8 mouse cellular contexts compared by ENCODE assay signal in the genomic region with DNA sequence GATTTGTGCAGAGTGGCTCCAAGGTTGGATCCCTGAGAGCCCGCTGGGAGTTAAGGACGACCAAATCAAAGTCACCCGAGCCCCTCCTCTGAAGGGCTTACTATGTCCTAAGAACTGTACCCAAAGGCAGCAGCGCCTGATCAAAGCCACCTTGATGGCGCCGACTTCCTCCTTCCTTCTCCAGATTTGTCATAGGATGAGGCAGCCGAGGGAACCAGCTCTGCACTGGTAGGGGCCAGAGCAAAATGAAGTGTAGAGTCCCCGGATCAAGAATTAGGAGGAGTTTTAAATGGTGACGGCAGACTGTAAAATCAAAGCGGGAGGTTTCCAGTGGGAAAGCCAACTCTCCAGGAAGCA. TPM values are rescaled to one million over a fixed set of nuclear protein-coding genes. Genes with fewer than 3 reads are reported as not detected.
A peak's percentile ranks its signal among the peaks of the same experiment; 100 is the strongest.
DNase-seq lines count a peak whose midpoint lies in the region; ATAC-seq and TF ChIP-seq lines count a peak whose summit lies in the region.

No protein-coding gene starts in this region.

- intact Hi-C loops in heart, postnatal 10 days (cut with DNase I): no loop called here

- DNase-seq in heart, embryonic 10.5 days (ENCODE audit: low spot score): no peak
- no peak for DNase-seq in heart, postnatal 10 days
- peak; percentile 42 for DNase-seq in ovary, postnatal 10 days (ENCODE audit: low spot score)
- DNase-seq in ovary, postnatal 36 days (ENCODE audit: low spot score): no peak
- no peak for DNase-seq in stomach, postnatal 0 days (ENCODE audit: low spot score)
- no peak for DNase-seq in MN1 (ENCODE audit: low spot score)

- H3K27ac ChIP-seq in heart, embryonic 10.5 days: peak overlapping the region; percentile 75
- no peak overlapping the region; the same call in 1 of the 2 replicates for H3K27ac ChIP-seq in limb, embryonic 13.5 days
- no peak overlapping the region for H3K27ac ChIP-seq in stomach, postnatal 0 days (replicated peaks)

- WGBS in heart, embryonic 10.5 days: 14% methylated on average over 10 of the region's 10 CpGs
- WGBS in limb, embryonic 13.5 days: 12% methylated on average over 10 of the region's 10 CpGs
- 20% methylated on average over 10 of the region's 10 CpGs for WGBS in stomach, postnatal 0 days

- no peak for TF ChIP-seq CTCF in stomach, postnatal 0 days (IDR thresholded peaks at IDR 0.05; ENCODE audit: low read depth)

- TF ChIP-seq EP300 in stomach, postnatal 0 days (optimal IDR thresholded peaks at IDR 0.05): no peak

- peak overlapping the region; percentile 45 for H3K4me3 ChIP-seq in heart, embryonic 10.5 days
- H3K4me3 ChIP-seq in limb, embryonic 13.5 days: peak overlapping the region; percentile 32
- peak overlapping the region; percentile 31 for H3K4me3 ChIP-seq in stomach, postnatal 0 days (ENCODE audit: low read depth, low read length)

- peak overlapping the region; percentile 63 for H3K4me2 ChIP-seq in limb, embryonic 13.5 days (replicated peaks)
- H3K4me2 ChIP-seq in stomach, postnatal 0 days (replicated peaks; ENCODE audit: low read depth): peak overlapping the region; percentile 43

- peaks cover 8% of the 10 kb centered on the region; the same call in 1 of the 2 replicates for H3K27me3 ChIP-seq in heart, embryonic 10.5 days (ENCODE audit: insufficient read depth, poor library complexity, severe bottlenecking)
- no peaks in the 10 kb centered on the region for H3K27me3 ChIP-seq in limb, embryonic 13.5 days
- H3K27me3 ChIP-seq in stomach, postnatal 0 days (ENCODE audit: control insufficient read depth, insufficient read depth, low read length): no peaks in the 10 kb centered on the region

- H3K36me3 ChIP-seq in heart, embryonic 10.5 days: no peaks in the 10 kb centered on the region
- H3K36me3 ChIP-seq in limb, embryonic 13.5 days: no peaks in the 10 kb centered on the region
- no peaks in the 10 kb centered on the region for H3K36me3 ChIP-seq in stomach, postnatal 0 days (ENCODE audit: control insufficient read depth, insufficient read depth, low read length)

- peaks cover 6% of the 10 kb centered on the region for H3K9me3 ChIP-seq in heart, embryonic 10.5 days
- peaks cover 6% of the 10 kb centered on the region for H3K9me3 ChIP-seq in limb, embryonic 13.5 days
- H3K9me3 ChIP-seq in stomach, postnatal 0 days (ENCODE audit: control insufficient read depth, low read length): no peaks in the 10 kb centered on the region

- 0 out of 2 replicates have a peak overlapping the region, but pooled peaks have one; percentile 50 for H3K9ac ChIP-seq in limb, embryonic 13.5 days
- no peak overlapping the region for H3K9ac ChIP-seq in stomach, postnatal 0 days (ENCODE audit: low read length)

- peaks cover 21% of the 10 kb centered on the region for H3K4me1 ChIP-seq in heart, embryonic 10.5 days
- peaks cover 20% of the 10 kb centered on the region for H3K4me1 ChIP-seq in limb, embryonic 13.5 days
- H3K4me1 ChIP-seq in stomach, postnatal 0 days (replicated peaks; ENCODE audit: control insufficient read depth, insufficient read depth): no peaks in the 10 kb centered on the region

- ATAC-seq in limb, embryonic 13.5 days (ENCODE audit: low FRiP score, low read depth): 0 out of 2 replicates have a peak, but pooled peaks have one; percentile 28
- no peak; the same call in 1 of the 2 replicates for ATAC-seq in stomach, postnatal 0 days (ENCODE audit: low FRiP score, low TSS enrichment)
- no peak for ATAC-seq in erythroid progenitor cell, adult 5-6 weeks (replicated peaks; ENCODE audit: low FRiP score, poor library complexity, severe bottlenecking)

RNA-seq across cellular contexts. Expression of gene Sox13, which starts 10.6 kb away (rescaled TPM):
- 4.2 and 8.5 TPM in 2 replicates for polyA plus RNA-seq in heart, embryonic 10.5 days (2016; fragmentation: Nextera tagmentation; extraction: Ambion mirVana)
- 10 to 100 TPM; 29.6 to 33.4 TPM for total RNA-seq in heart, postnatal 10 days (2021)
- 3.9 and 4.6 TPM in 2 replicates for polyA plus RNA-seq in limb, embryonic 13.5 days (2015; fragmentation: Nextera tagmentation; extraction: Ambion mirVana)
- polyA plus RNA-seq in stomach, postnatal 0 days (2015; fragmentation: Nextera tagmentation; extraction: Ambion mirVana): 3.7 and 5.0 TPM in 2 replicates
- 1.4 and 3.4 TPM in 2 replicates for total RNA-seq in erythroid progenitor cell, adult 5-6 weeks (2015; ENCODE audit: low replicate concordance)
- total RNA-seq in erythroid progenitor cell, adult 5-6 weeks (2017; ENCODE audit: low replicate concordance): not detected in 2 replicates
